Mouse (Mus musculus): ENCODE results near the gene Gzme. TPM values are rescaled to one million over a fixed set of nuclear protein-coding genes. Genes with fewer than 3 reads are reported as not detected.
"Not testable (repeated sequence)": the region's sequence is repeated elsewhere in the genome, so short reads cannot be mapped to it uniquely, and the experiment has no call there.

The Gzme gene
- not detected for total RNA-seq (2021)
- long read RNA-seq, experiment 1: 0 reads
- long read RNA-seq, experiment 2: 0 reads

GRCm38 (mm10) chr14:56120525-56120924, at the start of gene Gzme:
Gene Gzme (minus strand): TSS chr14:56120625.
- no peak for DNase-seq (ENCODE audit: low spot score in 2 of 2)

GRCm38 (mm10) chr14:56168009-56168408, 47.6 kb upstream of the Gzme start:
- no peak for DNase-seq (ENCODE audit: low spot score in 2 of 2)

GRCm38 (mm10) chr14:56162109-56162508, 41.7 kb upstream of the Gzme start:
- no peak for DNase-seq (ENCODE audit: low spot score in 2 of 2)

GRCm38 (mm10) chr14:56159479-56159878, 39.1 kb upstream of the Gzme start, which contains the start of gene Gzmg:
Gene Gzmg (minus strand): TSS chr14:56159579.
- DNase-seq (ENCODE audit: low spot score in 2 of 2): not testable (repeated sequence)

- no peak for DNase-seq (ENCODE audit: low spot score in 2 of 2)
Observed at GRCm38 (mm10) chr14:56155340-56155739, 34.9 kb upstream of the Gzme start.

- not testable (repeated sequence) for DNase-seq (ENCODE audit: low spot score in 2 of 2)
Observed at GRCm38 (mm10) chr14:56133675-56134074, 13.2 kb upstream of the Gzme start.

- DNase-seq (ENCODE audit: low spot score in 2 of 2): not testable (repeated sequence)
Observed at GRCm38 (mm10) chr14:56132508-56132907, 12.1 kb upstream of the Gzme start, which contains the start of gene Gzmd. Gene Gzmd (minus strand): TSS chr14:56132608.

GRCm38 (mm10) chr14:56128341-56128740, 7.9 kb upstream of the Gzme start:
- no peak for DNase-seq (ENCODE audit: low spot score in 2 of 2)

- no peak for DNase-seq (ENCODE audit: low spot score in 2 of 2)
Observed at GRCm38 (mm10) chr14:56123516-56123915, 3.1 kb upstream of the Gzme start.

- not testable (repeated sequence) for DNase-seq (ENCODE audit: low spot score in 2 of 2)
Observed at GRCm38 (mm10) chr14:56115531-56116310, 4.7 kb downstream of the Gzme start.

- DNase-seq (ENCODE audit: low spot score in 2 of 2): no peak
Observed at GRCm38 (mm10) chr14:56105447-56106180, 14.8 kb downstream of the Gzme start.

GRCm38 (mm10) chr14:56105016-56105415, 15.4 kb downstream of the Gzme start:
- DNase-seq (ENCODE audit: low spot score in 2 of 2): no peak

GRCm38 (mm10) chr14:56103452-56103851, 17.0 kb downstream of the Gzme start:
- DNase-seq (ENCODE audit: low spot score in 2 of 2): no peak

- no peak for DNase-seq (ENCODE audit: low spot score in 2 of 2)
Observed at GRCm38 (mm10) chr14:56102386-56102785, 18.0 kb downstream of the Gzme start, which contains the start of gene Ctsg. Gene Ctsg (minus strand): TSS chr14:56102574.

- DNase-seq (ENCODE audit: low spot score in 2 of 2): no peak
Observed at GRCm38 (mm10) chr14:56098940-56099339, 21.5 kb downstream of the Gzme start.

GRCm38 (mm10) chr14:56097597-56097996, 22.8 kb downstream of the Gzme start:
- no peak for DNase-seq (ENCODE audit: low spot score in 2 of 2)

- no peak for DNase-seq (ENCODE audit: low spot score in 2 of 2)
Observed at GRCm38 (mm10) chr14:56093353-56093752, 27.1 kb downstream of the Gzme start.

GRCm38 (mm10) chr14:56086711-56087110, 33.7 kb downstream of the Gzme start:
- no peak for DNase-seq (ENCODE audit: low spot score in 2 of 2)

GRCm38 (mm10) chr14:56085167-56085566, 35.3 kb downstream of the Gzme start, which contains the start of gene Mcpt8:
Gene Mcpt8 (minus strand): TSS chr14:56085273.
- DNase-seq (ENCODE audit: low spot score in 2 of 2): no peak

GRCm38 (mm10) chr14:56082016-56082415, 38.4 kb downstream of the Gzme start:
- no peak for DNase-seq (ENCODE audit: low spot score in 2 of 2)

Measured in adrenal gland, adult 18-20 months (tissue).